Mouse (Mus musculus) spleen, embryonic (tissue): Measurements from ENCODE around the gene Rps26.

ENCODE experiments used
- CTCF ChIA-PET: fragments of 350-600 bp; sonication (Branson Sonifier 250); formaldehyde crosslinking; loops from one replicate; lab custom pipeline; 2022; lab: Charles Lee

Gene Rps26

GRCm38 (mm10) chr10:128613154-128613440 lies 13.4 kb downstream of the Rps26 start:
- CTCF ChIA-PET, result interaction anchor here (0.6 kb wide), 1 partner anchor 50 kb away, joined by 3 read pairs; no protein-coding TSS in a partner anchor

- CTCF ChIA-PET, result interaction anchor here (0.6 to 0.7 kb wide), 3 partner anchors 9 to 49 kb away, joined by 3 to 4 read pairs (median 3); no protein-coding TSS in a partner anchor
These were observed 14.0 kb downstream of the Rps26 start for GRCm38 (mm10) chr10:128612433-128613153.

GRCm38 (mm10) chr10:128606483-128606882 lies 20.1 kb downstream of the Rps26 start:
- CTCF ChIA-PET, result no interaction called here

GRCm38 (mm10) chr10:128602470-128603128 lies 23.9 kb downstream of the Rps26 start:
- CTCF ChIA-PET, result interaction anchor here (0.6 to 0.7 kb wide), 2 partner anchors 12 to 104 kb away, joined by 3 to 4 read pairs; partner anchors contain the start of gene Myl6b

- CTCF ChIA-PET, result no interaction called here
These were observed 25.0 kb downstream of the Rps26 start for GRCm38 (mm10) chr10:128601499-128601898.

GRCm38 (mm10) chr10:128598476-128598875 lies 28.1 kb downstream of the Rps26 start:
- CTCF ChIA-PET, result no interaction called here

GRCm38 (mm10) chr10:128592797-128593196 lies 33.8 kb downstream of the Rps26 start:
- CTCF ChIA-PET, result interaction anchor here (0.6 kb wide), 2 partner anchors 93 to 256 kb away, joined by 3 to 8 read pairs; no protein-coding TSS in a partner anchor

- CTCF ChIA-PET, result interaction anchor here (0.5 kb wide), 1 partner anchor 9 kb away, joined by 3 read pairs; no protein-coding TSS in a partner anchor
These were observed 35.1 kb downstream of the Rps26 start for GRCm38 (mm10) chr10:128591436-128591835.

- CTCF ChIA-PET, result interaction anchor here (0.5 kb wide), 1 partner anchor 121 kb away, joined by 4 read pairs; no protein-coding TSS in a partner anchor
These were observed 36.3 kb downstream of the Rps26 start for GRCm38 (mm10) chr10:128590193-128590690.

GRCm38 (mm10) chr10:128589464-128590192 lies 36.9 kb downstream of the Rps26 start, which contains the start of gene Erbb3:
TSS of gene Erbb3 (minus strand) at chr10:128589652.
- CTCF ChIA-PET, result no interaction called here

GRCm38 (mm10) chr10:128588775-128589463 lies 37.6 kb downstream of the Rps26 start:
- CTCF ChIA-PET, result no interaction called here

GRCm38 (mm10) chr10:128588136-128588535 lies 38.4 kb downstream of the Rps26 start:
- CTCF ChIA-PET, result no interaction called here

GRCm38 (mm10) chr10:128587697-128588096 lies 38.9 kb downstream of the Rps26 start:
- CTCF ChIA-PET, result no interaction called here

GRCm38 (mm10) chr10:128587120-128587519 lies 39.4 kb downstream of the Rps26 start:
- CTCF ChIA-PET, result no interaction called here

GRCm38 (mm10) chr10:128586546-128586945 lies 40.0 kb downstream of the Rps26 start:
- CTCF ChIA-PET, result no interaction called here

- CTCF ChIA-PET, result no interaction called here
These were observed 42.2 kb downstream of the Rps26 start for GRCm38 (mm10) chr10:128584386-128584785.

GRCm38 (mm10) chr10:128583644-128584043 lies 42.9 kb downstream of the Rps26 start:
- CTCF ChIA-PET, result no interaction called here

GRCm38 (mm10) chr10:128579731-128580130 lies 46.8 kb downstream of the Rps26 start:
- CTCF ChIA-PET, result interaction anchor here (0.8 kb wide), 1 partner anchor 15 kb away, joined by 3 read pairs; no protein-coding TSS in a partner anchor

GRCm38 (mm10) chr10:128579298-128579697 lies 47.2 kb downstream of the Rps26 start:
- CTCF ChIA-PET, result interaction anchor here (0.8 kb wide), 1 partner anchor 15 kb away, joined by 3 read pairs; no protein-coding TSS in a partner anchor

GRCm38 (mm10) chr10:128578330-128578729 lies 48.2 kb downstream of the Rps26 start:
- CTCF ChIA-PET, result no interaction called here

- CTCF ChIA-PET, result no interaction called here
These were observed 51.5 kb downstream of the Rps26 start for GRCm38 (mm10) chr10:128575063-128575462.
